Mouse (Mus musculus): ENCODE measurements at regions not wholly inside any gene's neighbourhood (a gene's known extent, or its start where the extent isn't known, plus 50 kb on each side); places are given as distances from the start of the nearest gene placed in this dataset.

- TF ChIP-seq EP300 (IDR thresholded peaks at IDR 0.05; ENCODE audit: low read depth in 1 of 2, low read length in 2 of 2) (no peak), KAT2A (conservative IDR thresholded peaks at IDR 0.05; ENCODE audit: low read depth, low read length) (no peak), HCFC1 (IDR thresholded peaks at IDR 0.05; ENCODE audit: low read depth, low read length) (no peak), CTCF (IDR thresholded peaks at IDR 0.05 in 2 of 3, conservative IDR thresholded peaks at IDR 0.05 in 1 of 3; ENCODE audit: control insufficient read depth in 1 of 3, insufficient read depth in 1 of 3, low read depth in 2 of 3, low read length in 3 of 3, poor library complexity in 1 of 3, severe bottlenecking in 1 of 3) (no peak), TCF12 (IDR thresholded peaks at IDR 0.05; ENCODE audit: low read depth, low read length) (no peak), POLR2A (IDR thresholded peaks at IDR 0.05; ENCODE audit: control insufficient read depth in 1 of 2, insufficient read depth in 1 of 2, low read depth in 1 of 2, low read length in 2 of 2, poor library complexity in 1 of 2) (no peak), UBTF (IDR thresholded peaks at IDR 0.05; ENCODE audit: borderline replicate concordance, insufficient read depth, low read depth, low read length) (no peak), MEF2A (IDR thresholded peaks at IDR 0.05; ENCODE audit: extremely low read depth, insufficient replicate concordance, low read depth, low read length, poor library complexity, severe bottlenecking) (no peak), NELFE (IDR thresholded peaks at IDR 0.05; ENCODE audit: low read depth, low read length) (no peak), RAD21 (IDR thresholded peaks at IDR 0.05; ENCODE audit: low read depth, low read length) (no peak), POLR2AphosphoS5 (IDR thresholded peaks at IDR 0.05; ENCODE audit: borderline replicate concordance, low read depth, low read length) (no peak), MYC (IDR thresholded peaks at IDR 0.05; ENCODE audit: low read depth, low read length) (no peak)
Observed at GRCm38 (mm10) chr14:86247686-86248085, 893.3 kb downstream of the Diaph3 start.

Data from MEL (cell line).